Mouse (Mus musculus): ENCODE results near the gene Nos1ap. TPM values are rescaled to one million over a fixed set of nuclear protein-coding genes. Genes with fewer than 3 reads are reported as not detected.

The Nos1ap gene
- polyA plus RNA-seq, 1 experiment from 2014 or later: 7.7 TPM

DNA sequence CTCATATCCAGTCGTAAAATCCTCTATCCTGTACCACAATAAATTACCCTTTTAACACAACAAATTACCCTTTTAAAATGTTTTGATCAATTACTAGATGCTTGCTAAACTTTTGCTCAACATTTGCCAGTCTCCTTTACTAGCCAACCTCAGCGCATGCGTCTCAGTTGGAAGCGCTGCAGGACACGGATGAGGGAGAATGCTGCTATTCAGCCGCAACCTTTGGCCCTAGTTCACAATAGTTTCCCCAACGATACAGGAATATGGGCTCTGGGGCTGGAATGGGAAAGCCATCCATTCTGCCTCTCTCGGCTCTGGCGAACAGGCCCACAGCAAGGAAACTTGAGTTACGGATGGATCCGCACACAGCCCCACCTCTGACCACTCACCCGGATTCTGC lies 75.4 kb downstream of the Nos1ap start:
- Histone ChIP-seq H3K9me3 (ENCODE audit: control insufficient read depth, low read length) (0 out of 2 replicates have a peak, but pooled peaks cover 5% of the 10 kb centered on the region), H3K27ac (replicated peaks; ENCODE audit: low read depth, low read length) (no peak overlapping the region), H3K9ac (ENCODE audit: low read depth, low read length) (no peak overlapping the region), H3K4me1 (ENCODE audit: control insufficient read depth, insufficient read depth, low read length) (no peaks in the 10 kb centered on the region), H3K4me3 (ENCODE audit: low read depth, low read length) (no peak overlapping the region), H3K36me3 (ENCODE audit: control insufficient read depth, insufficient read depth, low read length) (no peaks in the 10 kb centered on the region), H3K27me3 (replicated peaks; ENCODE audit: control insufficient read depth, insufficient read depth, low read length) (no peaks in the 10 kb centered on the region), H3K4me2 (ENCODE audit: low read depth, low read length) (no peak overlapping the region)
- DNase-seq (ENCODE audit: low spot score) (no peak), ATAC-seq (ENCODE audit: low read depth) (no peak)
- WGBS: 78% methylated on average over 12 of the region's 12 CpGs

DNA sequence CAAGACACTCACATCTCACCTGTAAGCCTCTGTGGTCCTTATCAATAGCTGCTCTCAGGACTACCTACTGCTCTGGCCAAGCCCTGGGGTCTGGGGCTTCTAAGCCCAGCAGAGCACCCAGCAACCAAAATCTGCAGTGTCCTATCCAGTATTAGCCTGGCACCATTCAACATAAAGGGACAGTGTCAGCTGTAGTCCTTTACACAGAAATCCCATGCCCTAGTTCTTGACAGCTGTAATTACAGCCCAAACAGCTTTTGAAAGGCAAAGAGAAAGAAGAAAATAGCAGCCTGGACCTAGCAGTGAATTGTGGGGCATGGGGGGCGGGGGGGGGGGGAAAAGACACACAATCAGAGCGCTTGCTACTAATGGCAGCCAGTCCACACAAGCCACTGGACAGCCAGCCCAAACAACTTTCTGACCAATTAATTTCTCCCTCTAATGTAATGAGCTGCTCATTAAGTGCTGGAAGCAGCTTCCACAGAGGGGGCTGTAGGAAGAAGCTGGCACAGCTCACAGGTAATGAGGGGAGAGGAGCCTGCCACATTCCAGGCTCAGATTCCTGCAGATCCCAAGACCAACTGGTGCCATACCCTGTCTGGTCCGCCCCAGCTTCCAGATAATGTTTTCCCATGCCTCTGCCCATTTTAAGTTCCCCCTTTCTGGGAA lies 77.1 kb downstream of the Nos1ap start:
- no peaks in the 10 kb centered on the region for H3K9me3 ChIP-seq (ENCODE audit: control insufficient read depth, low read length)
- 59% methylated on average over 3 of the region's 3 CpGs for WGBS
- H3K36me3 ChIP-seq (ENCODE audit: control insufficient read depth, insufficient read depth, low read length): no peaks in the 10 kb centered on the region
- H3K4me1 ChIP-seq (ENCODE audit: control insufficient read depth, insufficient read depth, low read length): no peaks in the 10 kb centered on the region
- H3K4me3 ChIP-seq (ENCODE audit: low read depth, low read length): no peak overlapping the region
- no peak overlapping the region for H3K9ac ChIP-seq (ENCODE audit: low read depth, low read length)
- peak; percentile 55; the same call in 1 of the 2 replicates for ATAC-seq (ENCODE audit: low read depth)
- no peak overlapping the region for H3K27ac ChIP-seq (replicated peaks; ENCODE audit: low read depth, low read length)
- DNase-seq (ENCODE audit: low spot score): peak; percentile 20
- no peak overlapping the region for H3K4me2 ChIP-seq (ENCODE audit: low read depth, low read length)
- H3K27me3 ChIP-seq (replicated peaks; ENCODE audit: control insufficient read depth, insufficient read depth, low read length): no peaks in the 10 kb centered on the region

DNA sequence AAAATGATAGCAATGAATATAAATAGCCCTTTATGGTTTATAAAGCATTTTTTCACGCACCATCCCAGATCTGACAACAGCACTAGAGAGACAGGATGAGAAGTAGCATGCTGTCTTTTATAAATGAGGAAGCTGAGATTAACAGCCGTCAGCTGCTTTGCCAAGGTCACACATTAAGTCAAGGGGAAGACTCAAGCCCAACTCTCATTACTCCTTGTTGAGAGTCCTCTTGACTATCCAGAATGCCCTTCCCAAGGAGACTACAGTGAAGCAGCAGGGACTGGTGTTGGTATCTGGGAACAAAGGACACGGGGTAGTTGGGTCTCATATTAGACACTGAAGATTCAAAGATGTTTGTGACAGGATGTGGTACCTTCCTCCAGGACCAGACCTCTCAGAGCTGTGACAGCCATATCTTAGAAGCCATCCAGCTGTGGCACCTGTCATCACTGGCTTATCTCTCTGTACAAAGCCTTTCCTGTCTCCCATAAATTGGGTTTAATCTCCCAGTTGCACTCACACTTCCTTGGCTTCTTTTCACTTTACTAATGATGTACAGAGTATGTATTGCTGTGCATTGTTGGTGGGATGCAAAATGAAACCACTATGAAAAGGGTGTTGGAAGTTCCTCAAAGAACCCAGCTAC lies 78.9 kb downstream of the Nos1ap start:
- no peak overlapping the region for H3K9ac ChIP-seq (ENCODE audit: low read depth, low read length)
- H3K27ac ChIP-seq (replicated peaks; ENCODE audit: low read depth, low read length): no peak overlapping the region
- H3K27me3 ChIP-seq (replicated peaks; ENCODE audit: control insufficient read depth, insufficient read depth, low read length): no peaks in the 10 kb centered on the region
- no peak overlapping the region for H3K4me3 ChIP-seq (ENCODE audit: low read depth, low read length)
- no peak overlapping the region for H3K4me2 ChIP-seq (ENCODE audit: low read depth, low read length)
- ATAC-seq (ENCODE audit: low read depth) (no peak), DNase-seq (ENCODE audit: low spot score) (no peak)
- no peaks in the 10 kb centered on the region for H3K9me3 ChIP-seq (ENCODE audit: control insufficient read depth, low read length)
- 74% methylated on average over 3 of the region's 3 CpGs for WGBS
- no peaks in the 10 kb centered on the region for H3K36me3 ChIP-seq (ENCODE audit: control insufficient read depth, insufficient read depth, low read length)
- H3K4me1 ChIP-seq (ENCODE audit: control insufficient read depth, insufficient read depth, low read length): no peaks in the 10 kb centered on the region

DNA sequence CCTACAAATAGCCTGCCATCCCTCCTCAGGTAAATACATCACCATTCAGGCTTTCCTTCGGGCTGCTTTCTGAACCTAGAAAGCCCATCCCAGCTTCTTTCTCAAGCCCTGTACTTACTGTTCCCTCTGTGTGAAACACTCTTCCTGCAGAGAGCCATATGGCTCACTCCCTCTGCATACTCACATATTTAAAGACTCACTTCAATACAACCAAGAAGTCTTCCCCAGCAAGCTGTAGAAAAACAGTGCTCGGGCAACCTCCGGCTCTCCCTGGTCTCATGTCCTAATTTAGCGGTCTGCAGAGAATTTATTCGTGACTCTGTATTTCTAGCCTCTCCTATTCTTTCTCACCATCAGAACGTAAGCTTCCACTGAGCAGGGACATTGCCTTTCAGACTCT lies 83.4 kb downstream of the Nos1ap start:
- Histone ChIP-seq H3K36me3 (ENCODE audit: control insufficient read depth, insufficient read depth, low read length) (no peaks in the 10 kb centered on the region), H3K4me1 (ENCODE audit: control insufficient read depth, insufficient read depth, low read length) (no peaks in the 10 kb centered on the region), H3K9ac (ENCODE audit: low read depth, low read length) (no peak overlapping the region), H3K27ac (replicated peaks; ENCODE audit: low read depth, low read length) (no peak overlapping the region), H3K9me3 (ENCODE audit: control insufficient read depth, low read length) (no peaks in the 10 kb centered on the region), H3K27me3 (replicated peaks; ENCODE audit: control insufficient read depth, insufficient read depth, low read length) (no peaks in the 10 kb centered on the region), H3K4me3 (ENCODE audit: low read depth, low read length) (no peak overlapping the region), H3K4me2 (ENCODE audit: low read depth, low read length) (no peak overlapping the region)
- no peak for DNase-seq (ENCODE audit: low spot score)
- no peak for ATAC-seq (ENCODE audit: low read depth)
- WGBS: 68% methylated on average over 6 of the region's 6 CpGs

DNA sequence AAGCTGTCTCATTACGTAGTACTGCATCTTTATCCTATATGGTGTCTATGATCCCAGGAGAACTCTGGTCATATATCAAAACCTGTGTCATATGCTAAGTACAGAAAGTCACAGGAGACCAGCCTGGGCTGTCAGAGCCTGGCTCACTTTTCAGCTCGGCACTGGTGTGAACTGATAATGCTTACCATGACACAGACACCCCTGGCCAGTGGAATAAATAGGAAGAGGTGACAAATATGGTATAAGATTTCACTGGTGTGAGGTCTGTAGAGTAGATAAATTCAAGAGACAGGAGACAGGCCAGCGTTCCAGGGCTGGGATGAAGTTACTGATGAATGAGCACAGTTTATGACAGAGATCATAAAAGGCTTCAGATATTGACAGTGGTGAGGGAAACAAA lies 84.6 kb downstream of the Nos1ap start:
- no peaks in the 10 kb centered on the region for H3K4me1 ChIP-seq (ENCODE audit: control insufficient read depth, insufficient read depth, low read length)
- WGBS: 79% methylated on average over 3 of the region's 3 CpGs
- H3K4me2 ChIP-seq (ENCODE audit: low read depth, low read length): no peak overlapping the region
- H3K9ac ChIP-seq (ENCODE audit: low read depth, low read length): no peak overlapping the region
- H3K9me3 ChIP-seq (ENCODE audit: control insufficient read depth, low read length): no peaks in the 10 kb centered on the region
- no peaks in the 10 kb centered on the region for H3K36me3 ChIP-seq (ENCODE audit: control insufficient read depth, insufficient read depth, low read length)
- DNase-seq (ENCODE audit: low spot score): no peak
- no peak overlapping the region for H3K4me3 ChIP-seq (ENCODE audit: low read depth, low read length)
- no peak overlapping the region for H3K27ac ChIP-seq (replicated peaks; ENCODE audit: low read depth, low read length)
- H3K27me3 ChIP-seq (replicated peaks; ENCODE audit: control insufficient read depth, insufficient read depth, low read length): no peaks in the 10 kb centered on the region
- no peak for ATAC-seq (ENCODE audit: low read depth)

DNA sequence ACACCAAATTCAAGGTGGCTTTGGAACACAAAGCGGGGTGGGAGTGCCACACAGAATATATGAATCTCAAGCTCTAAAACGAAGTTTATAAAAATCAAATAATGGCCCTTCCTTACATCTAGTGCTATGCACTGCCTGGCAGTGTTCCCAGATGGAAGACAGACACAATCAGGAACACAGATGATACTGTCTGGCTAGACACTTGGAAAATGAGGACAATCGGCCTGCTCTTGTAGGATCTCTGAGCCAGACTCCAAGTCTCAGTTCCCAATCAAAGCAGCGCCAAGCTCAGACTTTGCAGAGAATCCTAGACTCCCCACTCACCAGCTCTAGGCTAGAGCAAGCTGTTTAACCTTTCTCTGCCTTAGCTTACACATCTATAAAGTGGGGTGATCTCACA lies 85.3 kb downstream of the Nos1ap start:
- H3K27me3 ChIP-seq (replicated peaks; ENCODE audit: control insufficient read depth, insufficient read depth, low read length): no peaks in the 10 kb centered on the region
- H3K4me3 ChIP-seq (ENCODE audit: low read depth, low read length): no peak overlapping the region
- H3K9me3 ChIP-seq (ENCODE audit: control insufficient read depth, low read length): no peaks in the 10 kb centered on the region
- DNase-seq (ENCODE audit: low spot score) (peak; percentile 63), ATAC-seq (ENCODE audit: low read depth) (no peak)
- H3K27ac ChIP-seq (replicated peaks; ENCODE audit: low read depth, low read length): no peak overlapping the region
- H3K36me3 ChIP-seq (ENCODE audit: control insufficient read depth, insufficient read depth, low read length): no peaks in the 10 kb centered on the region
- no peak overlapping the region for H3K4me2 ChIP-seq (ENCODE audit: low read depth, low read length)
- H3K9ac ChIP-seq (ENCODE audit: low read depth, low read length): no peak overlapping the region
- no peaks in the 10 kb centered on the region for H3K4me1 ChIP-seq (ENCODE audit: control insufficient read depth, insufficient read depth, low read length)
- WGBS: 63% methylated on average over 4 of the region's 4 CpGs

DNA sequence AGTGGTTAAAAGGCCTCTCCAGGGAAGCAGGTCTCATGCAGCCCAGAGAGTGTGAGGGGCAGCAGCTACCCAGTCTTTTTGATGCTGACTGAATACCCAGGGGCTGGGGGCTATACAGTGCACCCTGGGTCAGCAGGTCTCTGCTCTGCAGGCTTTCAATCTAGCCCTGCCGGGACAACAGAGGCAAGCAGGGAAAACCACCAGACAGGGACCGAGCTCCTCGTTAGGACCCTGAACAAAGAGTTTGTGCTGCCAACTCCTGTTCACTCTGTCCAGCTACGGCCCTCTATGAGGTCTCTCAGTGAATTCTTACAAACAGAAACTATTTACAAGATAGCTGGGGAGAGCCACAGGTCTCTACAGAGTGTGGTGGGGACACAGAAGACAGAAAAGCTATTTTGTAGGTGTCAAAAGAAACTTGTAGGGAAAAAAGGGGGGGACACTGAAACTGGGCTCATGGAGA lies 86.4 kb downstream of the Nos1ap start:
- Histone ChIP-seq H3K27ac (replicated peaks; ENCODE audit: low read depth, low read length) (no peak overlapping the region), H3K4me1 (ENCODE audit: control insufficient read depth, insufficient read depth, low read length) (no peaks in the 10 kb centered on the region), H3K36me3 (ENCODE audit: control insufficient read depth, insufficient read depth, low read length) (no peaks in the 10 kb centered on the region), H3K9ac (ENCODE audit: low read depth, low read length) (no peak overlapping the region), H3K4me3 (ENCODE audit: low read depth, low read length) (no peak overlapping the region), H3K4me2 (ENCODE audit: low read depth, low read length) (no peak overlapping the region), H3K9me3 (ENCODE audit: control insufficient read depth, low read length) (no peaks in the 10 kb centered on the region), H3K27me3 (replicated peaks; ENCODE audit: control insufficient read depth, insufficient read depth, low read length) (no peaks in the 10 kb centered on the region)
- 59% methylated on average over 4 of the region's 4 CpGs for WGBS
- ATAC-seq (ENCODE audit: low read depth): no peak
- DNase-seq (ENCODE audit: low spot score): no peak

DNA sequence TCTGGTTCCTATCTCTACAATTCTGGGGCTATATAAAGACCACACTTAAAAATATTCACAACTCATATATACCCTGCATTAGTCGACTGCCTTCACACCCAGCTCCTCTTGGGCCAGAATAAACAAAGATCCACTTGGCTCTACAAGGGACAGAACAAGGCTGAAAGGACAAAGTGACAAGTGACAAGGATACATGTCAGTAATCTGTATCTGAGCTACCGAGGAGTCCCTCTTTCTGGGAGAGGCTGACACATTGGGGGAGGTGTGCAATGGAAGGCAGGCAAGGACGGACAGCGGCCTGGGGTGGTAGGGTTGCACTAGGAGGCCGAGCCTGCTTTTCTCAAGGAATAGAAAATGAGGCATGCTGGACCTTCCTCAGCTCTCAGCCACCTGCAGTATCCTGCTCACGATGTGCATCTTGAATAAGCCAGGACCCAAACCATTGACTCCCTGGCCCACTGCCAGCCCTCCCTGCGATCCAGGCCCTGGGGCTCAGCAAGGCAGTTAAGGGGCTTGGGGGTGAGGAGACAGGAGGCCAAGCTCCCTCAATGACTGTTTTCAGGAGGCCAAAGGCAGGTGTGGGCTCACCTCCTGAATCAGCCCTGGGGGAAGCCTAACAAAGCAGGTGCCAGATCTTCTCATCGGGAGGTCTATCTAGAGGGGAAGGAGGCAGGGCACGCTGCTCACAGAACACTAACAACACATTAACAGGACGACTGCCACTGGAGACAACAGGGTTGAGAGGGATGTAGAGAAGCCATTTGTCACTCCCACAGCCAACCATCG lies 87.0 kb downstream of the Nos1ap start:
- DNase-seq (ENCODE audit: low spot score): no peak
- WGBS: 32% methylated on average over 11 of the region's 11 CpGs
- no peaks in the 10 kb centered on the region for H3K27me3 ChIP-seq (replicated peaks; ENCODE audit: control insufficient read depth, insufficient read depth, low read length)
- ATAC-seq (ENCODE audit: low read depth): no peak
- no peaks in the 10 kb centered on the region for H3K9me3 ChIP-seq (ENCODE audit: control insufficient read depth, low read length)
- H3K36me3 ChIP-seq (ENCODE audit: control insufficient read depth, insufficient read depth, low read length): no peaks in the 10 kb centered on the region
- no peak overlapping the region for H3K4me3 ChIP-seq (ENCODE audit: low read depth, low read length)
- H3K27ac ChIP-seq (replicated peaks; ENCODE audit: low read depth, low read length): no peak overlapping the region
- no peaks in the 10 kb centered on the region for H3K4me1 ChIP-seq (ENCODE audit: control insufficient read depth, insufficient read depth, low read length)
- no peak overlapping the region for H3K9ac ChIP-seq (ENCODE audit: low read depth, low read length)
- no peak overlapping the region for H3K4me2 ChIP-seq (ENCODE audit: low read depth, low read length)
